Mouse (Mus musculus): ENCODE results near the gene Rhoa.
"Not testable (repeated sequence)": the region's sequence is repeated elsewhere in the genome, so short reads cannot be mapped to it uniquely, and the experiment has no call there.

Rhoa gene

GRCm38 (mm10) chr9:108289347-108289746 is 16.6 kb upstream of the Rhoa start:
- DNase-seq, result no peak

DNA sequence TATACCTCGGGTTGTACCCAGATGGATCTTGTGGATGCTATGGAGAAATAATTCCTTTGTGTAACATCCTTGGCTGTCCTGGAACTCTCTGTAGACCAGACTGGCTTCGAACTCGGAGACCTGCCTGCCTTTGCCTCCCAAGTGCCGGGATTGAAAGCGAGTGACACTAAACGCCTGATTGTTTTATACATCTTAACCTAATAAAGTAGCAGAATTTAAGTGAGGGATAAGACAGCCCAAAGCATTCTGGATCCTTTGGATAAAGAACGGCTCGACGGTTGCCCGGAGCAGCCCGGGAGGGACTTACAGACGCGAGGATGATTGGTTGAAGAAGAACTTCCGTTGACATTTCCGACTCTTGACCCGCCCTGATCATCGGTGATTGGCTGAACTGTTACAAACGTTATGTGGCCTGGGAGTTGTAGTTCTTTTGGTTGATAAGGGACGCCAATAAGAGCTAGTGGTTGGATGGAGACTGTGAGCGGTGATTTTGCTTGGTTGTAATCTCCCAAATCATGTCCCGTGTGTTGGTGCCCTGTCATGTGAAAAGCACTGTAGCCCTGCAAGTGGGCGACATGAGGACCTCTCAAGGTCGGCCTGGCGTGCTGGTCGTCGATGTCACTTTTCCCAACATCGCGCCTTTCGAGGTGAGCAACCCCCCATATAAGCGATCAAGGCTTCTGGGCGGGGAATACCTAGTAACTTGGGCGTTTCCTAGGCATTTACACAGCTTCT is 15.7 kb upstream of the Rhoa start, which contains the start of gene Nicn1:
TSS of gene Nicn1 (plus strand) at position 414 of the 735 bp plus-strand sequence.
- peak; percentile 99 for DNase-seq

- no peak for DNase-seq
Observed at GRCm38 (mm10) chr9:108290773-108291172, 15.2 kb upstream of the Rhoa start.

DNA sequence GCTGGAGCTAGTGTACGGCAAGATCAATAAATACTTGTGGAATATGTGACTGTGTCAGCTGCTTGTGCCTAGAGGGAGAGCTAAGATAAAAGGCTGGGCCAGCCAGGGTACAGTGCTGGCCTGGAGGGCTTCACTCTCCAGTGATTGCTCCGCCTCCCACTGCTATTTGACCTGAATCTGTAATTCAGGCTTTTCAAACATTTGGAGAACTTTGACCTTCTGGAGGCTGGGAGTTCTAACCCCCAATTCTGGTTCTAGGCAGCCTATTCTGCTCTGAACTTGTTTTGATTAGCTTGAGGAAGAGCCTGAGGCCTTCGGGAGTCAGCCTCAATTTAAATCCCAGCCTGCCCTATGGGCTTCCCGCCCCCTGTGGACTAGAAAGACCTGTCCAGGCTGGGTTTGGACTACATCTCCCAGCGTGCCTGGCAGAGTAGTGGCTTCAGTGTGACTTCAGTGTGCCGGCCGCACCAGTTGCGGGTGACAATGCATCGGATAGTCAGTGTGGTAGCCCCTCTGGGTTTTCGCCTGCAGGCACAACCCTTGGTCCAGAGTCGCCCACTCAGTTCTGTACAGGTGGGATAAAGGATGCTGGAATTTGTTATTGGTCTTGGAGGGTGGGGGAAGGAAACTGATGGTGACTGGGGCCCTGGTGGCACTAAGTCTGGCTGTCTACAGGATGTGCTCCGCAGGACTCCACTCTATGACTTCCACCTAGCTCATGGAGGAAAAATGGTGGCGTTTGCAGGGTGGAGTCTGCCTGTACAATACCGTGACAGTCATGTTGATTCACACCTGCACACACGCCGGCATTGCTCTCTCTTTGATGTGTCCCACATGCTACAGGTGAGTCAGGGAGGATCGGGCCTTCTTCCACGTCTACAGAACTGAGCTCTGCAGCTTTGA is 9.2 kb upstream of the Rhoa start, which contains the start of gene Amt:
TSS of gene Amt (plus strand) at position 401 of the 903 bp plus-strand sequence.
- peak; percentile 52 for DNase-seq

DNA sequence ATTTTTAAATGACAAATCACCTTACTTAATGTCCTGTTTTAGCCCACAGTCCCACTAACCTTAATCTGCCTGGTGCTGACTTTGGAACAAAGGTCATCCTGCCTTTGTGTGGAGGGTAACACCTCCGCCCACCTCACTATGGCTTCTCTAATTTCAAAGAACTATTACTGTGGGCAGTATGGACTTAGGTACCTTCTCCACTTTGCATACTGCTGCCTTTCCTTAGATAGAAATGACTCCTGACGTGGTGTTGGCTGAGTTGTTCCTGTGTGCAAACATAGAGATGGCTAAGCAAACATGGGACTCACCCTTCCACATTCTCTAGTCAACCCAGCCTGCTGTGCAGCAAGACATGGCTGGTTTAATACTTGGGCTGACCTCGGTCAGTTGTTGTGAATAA is 4.1 kb upstream of the Rhoa start:
- DNase-seq, result peak; percentile 65

- no peak for DNase-seq
Observed at GRCm38 (mm10) chr9:108304716-108305115, 1.2 kb upstream of the Rhoa start.

DNA sequence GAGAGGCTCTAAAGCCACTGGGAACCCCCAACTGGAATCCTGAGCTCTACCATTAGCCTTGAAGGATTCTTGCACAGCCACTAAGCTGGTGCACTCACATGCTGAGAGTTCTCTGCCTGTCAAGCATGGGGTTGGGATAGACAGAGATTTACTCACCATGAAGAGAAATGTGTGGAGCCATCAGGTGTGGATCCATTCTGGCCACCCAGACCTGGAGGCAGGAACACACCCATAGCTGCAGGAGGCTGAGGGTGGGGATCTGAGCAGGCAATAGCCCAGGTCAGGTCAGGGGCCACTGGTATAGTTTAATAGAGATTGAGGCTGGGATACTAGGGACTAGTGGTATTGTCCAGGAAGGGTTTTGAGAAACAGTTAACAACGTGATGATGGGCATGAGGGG is 759 bp upstream of the Rhoa start:
- no peak for DNase-seq

- peak; percentile 91 for DNase-seq
Observed at GRCm38 (mm10) chr9:108306571-108306980, 647 bp downstream of the Rhoa start.

- no peak for DNase-seq
Observed at GRCm38 (mm10) chr9:108307021-108307807, 1.3 kb downstream of the Rhoa start.

- DNase-seq, result no peak
Observed at GRCm38 (mm10) chr9:108308141-108308540, 2.2 kb downstream of the Rhoa start.

GRCm38 (mm10) chr9:108317572-108317971 is 11.6 kb downstream of the Rhoa start:
- peak; percentile 36 for DNase-seq

DNA sequence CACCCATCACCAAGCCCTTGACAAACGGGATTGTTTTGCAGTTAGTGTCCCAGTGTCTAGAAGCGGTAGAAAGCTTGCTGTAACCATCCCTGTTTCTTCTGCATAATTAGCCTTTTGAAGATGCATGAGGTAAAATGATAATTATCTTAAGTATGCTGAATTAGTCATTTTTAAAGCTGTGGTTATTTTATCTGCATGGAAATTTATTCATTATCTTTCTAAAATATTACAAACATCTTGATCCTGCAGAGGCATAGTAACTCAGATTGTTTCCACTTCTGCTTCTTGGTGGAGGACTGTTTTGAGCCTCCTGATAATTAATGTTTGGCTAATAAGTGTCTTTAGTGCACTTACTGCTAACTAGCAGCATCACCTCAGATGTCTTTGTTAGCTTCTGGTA is 12.5 kb downstream of the Rhoa start:
- no peak for DNase-seq

DNA sequence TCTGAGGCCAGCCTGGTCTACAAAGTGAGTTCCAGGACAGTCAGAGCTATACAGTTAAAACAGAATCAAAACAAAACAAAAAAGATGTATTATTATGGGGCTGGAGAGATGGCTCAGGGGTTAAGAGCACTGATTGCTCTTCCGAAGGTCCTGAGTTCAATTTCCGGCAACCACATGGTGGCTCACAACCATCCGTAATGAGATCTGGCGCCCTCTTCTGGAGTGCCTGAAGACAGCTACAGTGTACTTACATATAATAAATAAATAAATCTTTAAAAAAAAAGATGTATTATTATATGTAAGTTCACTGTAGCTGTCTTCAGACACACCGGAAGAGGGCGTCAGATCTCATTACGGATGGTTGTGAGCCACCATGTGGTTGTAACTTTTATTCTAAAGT is 16.1 kb downstream of the Rhoa start:
- DNase-seq, result not testable (repeated sequence)

DNA sequence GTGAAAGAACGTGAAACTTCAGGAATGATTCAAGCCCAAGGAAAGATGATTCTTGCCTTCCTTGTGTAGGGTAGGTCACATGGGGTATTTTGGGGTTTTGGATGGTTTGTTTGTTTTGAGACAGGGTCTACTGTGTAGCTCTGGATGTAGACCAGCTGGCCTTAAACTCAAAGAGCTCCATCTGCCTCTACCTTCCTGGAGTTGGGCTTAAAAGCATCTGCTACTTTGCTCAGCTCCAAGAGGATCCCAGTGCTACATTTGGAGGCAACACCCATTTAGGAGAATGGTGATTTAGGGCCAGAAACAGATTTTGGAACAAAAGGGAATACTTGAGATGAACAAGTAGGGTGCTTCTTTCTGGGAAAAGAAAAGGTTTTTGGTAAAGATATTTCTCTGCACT is 18.9 kb downstream of the Rhoa start:
- DNase-seq, result no peak

DNA sequence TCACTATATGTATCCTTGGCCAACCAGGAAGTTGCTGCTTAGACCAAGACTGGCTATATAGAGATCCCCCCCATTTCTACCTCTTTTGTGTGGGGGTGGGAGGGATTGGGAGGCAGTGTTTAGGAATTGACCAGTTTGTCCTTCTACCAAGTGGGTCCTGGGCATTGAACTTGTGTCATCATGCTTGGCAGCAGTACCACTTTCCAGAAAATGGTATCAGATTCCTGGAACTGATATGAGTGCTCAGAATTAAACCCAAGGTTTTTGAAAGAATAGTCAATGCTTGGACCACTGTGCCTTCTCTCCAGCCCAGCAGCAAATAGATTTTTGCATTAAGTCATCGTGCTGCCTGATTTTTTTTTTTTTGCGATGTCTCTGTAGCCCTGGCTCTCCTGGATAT is 19.9 kb downstream of the Rhoa start:
- no peak for DNase-seq

DNA sequence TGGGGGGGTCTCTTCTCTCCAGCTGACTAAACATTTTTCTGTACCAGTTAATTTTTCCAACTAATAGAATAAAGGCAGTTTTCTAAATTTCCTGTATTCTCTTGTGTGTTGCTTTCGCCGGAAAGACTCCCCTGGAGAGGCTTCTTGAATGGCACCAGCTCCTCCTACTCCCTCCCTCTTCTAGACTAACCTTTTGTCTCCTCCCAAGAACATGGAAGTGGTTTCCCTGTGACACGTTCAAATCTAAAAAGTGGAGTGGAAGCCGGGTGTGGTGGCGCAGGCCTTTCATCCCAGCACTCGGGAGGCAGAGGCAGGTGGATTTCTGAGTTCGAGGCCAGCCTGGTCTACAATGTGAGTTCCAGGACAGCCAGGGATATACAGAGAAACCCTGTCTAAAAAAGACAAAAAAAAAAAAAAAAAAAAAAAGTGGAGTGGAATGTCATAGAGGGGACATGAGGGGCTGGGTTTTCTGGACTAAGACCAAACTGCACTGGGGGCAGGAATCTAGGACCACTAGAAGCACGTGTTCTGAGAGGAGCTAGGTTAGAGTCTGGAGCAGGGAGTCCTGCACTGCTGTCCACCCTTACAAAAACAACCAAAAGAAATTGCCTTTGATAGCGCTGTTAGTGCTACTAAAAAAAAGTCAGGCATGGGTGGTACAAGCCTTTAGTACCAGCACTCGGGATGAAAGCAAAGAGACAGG is 32.1 kb downstream of the Rhoa start:
- no peak for DNase-seq

- peak; percentile 44 for DNase-seq
Observed at GRCm38 (mm10) chr9:108338551-108338885, 32.6 kb downstream of the Rhoa start.

DNA sequence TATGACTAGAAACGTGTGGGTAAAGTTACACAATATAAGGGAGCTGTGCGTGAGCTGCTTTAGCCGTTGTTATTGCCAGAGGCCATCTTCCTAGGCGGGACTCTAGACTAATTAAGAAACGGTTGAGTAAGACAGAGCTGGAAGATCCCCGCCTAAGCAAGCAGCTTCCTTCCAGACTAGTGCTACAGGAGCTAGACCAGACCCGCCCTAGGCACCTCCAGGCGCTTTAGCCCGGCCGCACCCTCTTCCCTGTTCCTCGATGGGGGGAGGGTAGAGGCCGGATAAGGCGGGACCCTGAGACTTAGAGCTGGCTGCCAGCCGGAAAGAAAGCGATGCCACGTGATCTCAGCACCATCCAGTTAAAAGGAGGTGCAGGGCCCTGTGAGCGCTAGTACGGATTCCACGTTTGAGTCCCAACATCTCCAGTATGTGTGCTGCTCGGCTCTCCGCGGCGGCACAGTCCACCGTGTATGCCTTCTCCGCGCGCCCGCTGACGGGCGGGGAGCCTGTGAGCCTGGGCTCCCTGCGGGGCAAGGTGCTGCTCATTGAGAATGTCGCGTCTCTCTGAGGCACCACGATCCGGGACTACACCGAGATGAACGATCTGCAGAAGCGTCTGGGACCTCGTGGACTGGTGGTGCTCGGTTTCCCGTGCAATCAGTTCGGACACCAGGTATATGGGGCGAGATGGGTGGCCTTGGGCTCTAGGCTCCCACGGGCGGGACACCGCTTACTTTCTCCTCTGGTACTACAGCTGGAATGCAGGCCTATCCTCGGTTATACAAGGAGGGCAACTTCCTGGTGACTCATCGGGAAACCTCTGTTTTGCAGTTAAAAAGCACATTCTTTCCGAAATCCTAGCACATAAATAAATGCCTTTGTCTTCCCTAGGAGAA is 33.2 kb downstream of the Rhoa start, which contains the start of gene Gpx1:
TSS of gene Gpx1 (plus strand) at position 18 of the 896 bp plus-strand sequence.
- peak; percentile 98 for DNase-seq

DNA sequence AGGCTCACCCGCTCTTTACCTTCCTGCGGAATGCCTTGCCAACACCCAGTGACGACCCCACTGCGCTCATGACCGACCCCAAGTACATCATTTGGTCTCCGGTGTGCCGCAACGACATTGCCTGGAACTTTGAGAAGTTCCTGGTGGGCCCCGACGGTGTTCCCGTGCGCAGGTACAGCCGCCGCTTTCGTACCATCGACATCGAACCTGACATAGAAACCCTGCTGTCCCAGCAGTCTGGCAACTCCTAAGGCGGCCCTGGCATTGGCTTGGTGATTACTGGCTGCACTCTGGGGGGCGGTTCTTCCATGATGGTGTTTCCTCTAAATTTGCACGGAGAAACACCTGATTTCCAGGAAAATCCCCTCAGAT is 33.9 kb downstream of the Rhoa start:
- DNase-seq, result peak; percentile 36

DNA sequence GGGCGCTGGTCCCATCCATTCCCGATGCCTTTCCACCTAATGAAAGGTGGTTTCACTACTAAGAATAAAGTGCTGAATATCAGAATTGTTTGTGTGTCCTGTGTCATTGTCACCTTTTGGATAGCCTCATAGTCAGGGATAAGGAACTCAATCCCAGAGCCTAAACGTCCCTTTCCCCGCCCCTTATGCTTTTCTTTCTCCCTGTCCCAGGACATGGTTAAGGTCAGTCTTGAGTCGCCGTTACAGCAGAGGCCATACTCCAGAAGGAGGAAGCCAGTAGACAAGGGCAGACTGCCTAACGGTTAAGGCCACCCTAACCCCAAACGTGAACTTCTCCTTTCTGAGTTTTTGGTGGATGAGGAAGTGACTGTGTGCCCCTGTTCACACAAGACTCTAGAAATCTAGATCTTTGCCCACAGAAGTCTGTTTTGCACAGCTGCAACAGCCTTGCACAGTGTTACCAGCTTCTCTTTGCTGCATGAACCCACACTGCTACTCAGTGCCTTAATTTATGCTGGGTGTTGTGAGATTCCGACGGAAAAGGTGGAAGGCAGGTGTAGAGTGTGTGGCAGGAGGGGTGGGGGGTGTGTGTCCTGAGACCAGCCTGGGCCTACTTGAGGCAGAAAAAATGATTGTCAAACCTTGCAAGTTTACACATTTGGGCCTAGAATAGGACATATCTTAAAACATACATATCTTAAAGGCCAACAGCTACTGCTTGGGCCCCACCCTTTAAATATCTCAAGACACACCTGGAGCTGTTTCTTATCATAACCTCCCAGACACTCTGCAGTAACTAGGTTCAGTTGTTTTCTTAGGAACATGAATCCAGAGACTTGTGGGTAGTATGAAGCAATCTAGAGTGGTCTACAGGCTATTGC is 34.6 kb downstream of the Rhoa start:
- peak; percentile 69 for DNase-seq

Data from lung, postnatal 36 days (tissue).